Mouse (Mus musculus): ENCODE measurements around the gene Agap2.
"Not testable (repeated sequence)": the region's sequence is repeated elsewhere in the genome, so short reads cannot be mapped to it uniquely, and the experiment has no call there.

Agap2 gene

DNA sequence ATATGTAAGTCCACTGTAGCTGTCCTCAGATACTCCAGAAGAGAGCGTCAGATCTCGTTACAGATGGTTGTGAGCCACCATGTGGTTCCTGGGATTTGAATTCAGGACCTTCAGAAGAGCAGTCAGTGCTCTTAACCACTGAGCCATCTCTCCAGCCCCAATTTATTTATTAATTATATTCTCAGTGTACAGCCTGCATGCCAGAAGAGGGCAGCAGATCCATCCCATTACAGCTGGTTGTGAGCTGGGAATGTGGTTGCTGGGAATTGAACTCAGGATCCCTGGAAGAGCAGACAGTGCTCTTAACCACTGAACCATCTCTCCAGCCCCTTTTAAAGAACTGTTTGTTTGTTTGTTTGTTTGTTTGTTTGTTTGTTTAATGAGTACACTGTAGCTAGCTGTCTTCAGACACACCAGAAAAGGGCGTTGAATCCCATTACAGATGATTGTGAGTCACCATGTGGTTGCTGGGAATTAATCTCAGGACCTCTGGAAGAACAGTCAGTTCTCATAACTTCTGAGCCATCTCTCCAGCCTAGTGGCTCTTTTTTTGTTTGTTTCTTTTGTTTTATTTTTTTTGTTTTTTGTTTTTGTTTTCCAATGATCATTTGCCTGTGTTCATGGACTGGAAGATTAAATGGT lies 59.4 kb downstream of the Agap2 start:
- not testable (repeated sequence) for ATAC-seq (ENCODE audit: low TSS enrichment)

- ATAC-seq (ENCODE audit: low TSS enrichment) = no peak
These were observed 60.2 kb downstream of the Agap2 start for GRCm38 (mm10) chr10:127135118-127135836.

GRCm38 (mm10) chr10:127136510-127136909 lies 61.4 kb downstream of the Agap2 start:
- no peak for ATAC-seq (ENCODE audit: low TSS enrichment)

GRCm38 (mm10) chr10:127137896-127138295 lies 62.8 kb downstream of the Agap2 start:
- no peak for ATAC-seq (ENCODE audit: low TSS enrichment)

GRCm38 (mm10) chr10:127138328-127139141 lies 63.5 kb downstream of the Agap2 start:
- no peak for ATAC-seq (ENCODE audit: low TSS enrichment)

- ATAC-seq (ENCODE audit: low TSS enrichment) = no peak
These were observed 65.9 kb downstream of the Agap2 start for GRCm38 (mm10) chr10:127140971-127141370.

GRCm38 (mm10) chr10:127141500-127141899 lies 66.4 kb downstream of the Agap2 start:
- ATAC-seq (ENCODE audit: low TSS enrichment) = no peak
